Mouse (Mus musculus) heart, postnatal 25 days (tissue): ENCODE measurements at regions not wholly inside any gene's neighbourhood (a gene's known extent, or its start where the extent isn't known, plus 50 kb on each side); places are given as distances from the start of the nearest gene placed in this dataset.
"Not testable (repeated sequence)": the region's sequence is repeated elsewhere in the genome, so short reads cannot be mapped to it uniquely, and the experiment has no call there.

Source experiments
- DNase-seq: peaks from one replicate; pipeline ENCODE4 v3.0.0; 2022; ENCODE audit warnings: low spot score
- intact Hi-C: fragments of 180-260 bp; cut with DNase I; formaldehyde crosslinking; loops from one replicate; pipeline ENCODE4 v1.15.1; 2025

DNA sequence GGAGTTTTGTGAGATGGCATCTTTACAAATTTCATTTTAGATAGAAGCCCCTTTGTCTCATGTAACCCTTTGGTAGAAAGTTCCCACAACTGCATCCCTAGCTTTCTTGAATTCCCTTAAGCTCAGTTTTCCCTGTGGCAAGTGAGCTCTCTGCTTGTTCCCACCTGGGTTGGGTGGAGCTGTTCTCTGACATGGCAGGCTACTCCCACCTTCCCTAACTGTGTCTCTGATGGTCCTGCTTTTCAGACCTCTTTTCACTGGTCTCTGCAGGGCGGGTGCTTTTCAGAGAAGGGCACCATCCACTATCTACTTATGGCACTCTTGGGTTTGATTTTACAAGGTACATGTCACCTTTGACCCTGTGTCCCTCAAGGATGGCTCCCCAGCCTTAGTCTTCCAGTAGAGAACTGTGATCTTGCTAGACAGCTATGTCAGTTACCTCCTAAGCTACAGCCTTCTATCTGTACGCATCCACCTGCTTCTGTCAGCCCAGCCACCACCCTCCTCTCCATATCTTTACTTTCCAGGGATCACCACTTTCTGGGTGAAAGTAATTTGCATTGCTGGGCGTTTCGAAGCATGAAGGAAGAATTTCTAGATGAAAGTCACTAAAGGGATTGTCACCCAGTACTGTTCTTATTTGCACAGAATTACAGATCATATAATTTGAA is 302.1 kb upstream of the Tbl1xr1 start:
- intact Hi-C loops: no loop called here
- DNase-seq: no peak

GRCm38 (mm10) chr3:21778789-21779188 is 297.7 kb upstream of the Tbl1xr1 start:
- intact Hi-C loops: no loop called here

DNA sequence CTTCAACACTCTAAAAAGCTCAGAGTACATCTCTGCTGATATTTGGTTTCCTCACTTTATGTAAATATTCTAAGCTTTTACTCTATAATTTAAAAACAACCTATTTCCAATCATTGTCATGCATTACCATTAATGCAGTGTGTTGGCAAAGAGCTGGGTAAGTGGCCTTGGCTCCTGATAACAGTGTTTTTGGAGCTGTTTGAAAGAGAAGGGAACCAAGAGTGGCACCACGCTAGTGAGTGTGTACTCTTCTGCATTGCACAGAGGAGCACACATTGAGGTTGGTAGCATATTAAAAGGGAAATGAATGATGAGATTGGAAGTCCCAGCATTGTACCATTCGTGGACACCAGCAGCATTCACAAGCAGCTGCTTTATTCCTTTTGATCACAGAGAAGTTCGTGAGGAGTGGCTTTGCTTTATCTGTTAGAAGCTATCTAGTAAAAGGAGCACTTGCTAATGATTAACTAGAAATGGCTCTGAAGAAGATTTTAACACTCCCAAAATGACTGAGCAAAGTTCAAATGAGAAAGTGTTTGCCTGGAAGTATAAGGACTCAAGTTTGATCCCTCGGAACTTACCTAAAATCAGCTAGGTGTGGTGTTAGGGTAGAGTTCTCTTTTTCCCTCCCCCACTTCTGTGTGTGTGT is 284.3 kb upstream of the Tbl1xr1 start:
- DNase-seq: no peak
- intact Hi-C loops: no loop called here

More at GRCm38 (mm10) chr3:21778789-21779188, 297.7 kb upstream of the Tbl1xr1 start:
- no peak for DNase-seq

DNA sequence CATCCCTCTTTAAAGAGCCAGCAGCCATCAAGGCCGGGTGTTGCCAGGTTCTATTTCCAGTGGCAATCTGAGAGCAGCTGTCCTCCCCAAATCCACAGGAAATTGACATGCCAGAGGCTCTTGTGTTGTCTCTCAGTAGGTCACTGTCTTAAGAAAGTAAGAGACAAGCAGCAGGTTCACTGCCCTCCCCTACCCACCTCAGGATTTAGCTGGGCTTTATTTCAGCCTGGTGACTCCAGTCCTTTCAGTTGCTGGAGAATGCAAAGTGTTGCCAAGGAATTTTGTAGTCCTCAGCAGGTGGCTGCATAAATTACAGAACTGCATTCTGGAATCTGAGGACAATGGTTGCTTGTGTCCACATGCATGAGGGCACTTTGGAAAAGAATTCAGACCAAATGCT is 278.3 kb upstream of the Tbl1xr1 start:
- DNase-seq: no peak
- intact Hi-C loops: no loop called here

- intact Hi-C loops, DNase-seq: not testable (repeated sequence)
Observed at GRCm38 (mm10) chr3:21803886-21804285, 272.6 kb upstream of the Tbl1xr1 start.

DNA sequence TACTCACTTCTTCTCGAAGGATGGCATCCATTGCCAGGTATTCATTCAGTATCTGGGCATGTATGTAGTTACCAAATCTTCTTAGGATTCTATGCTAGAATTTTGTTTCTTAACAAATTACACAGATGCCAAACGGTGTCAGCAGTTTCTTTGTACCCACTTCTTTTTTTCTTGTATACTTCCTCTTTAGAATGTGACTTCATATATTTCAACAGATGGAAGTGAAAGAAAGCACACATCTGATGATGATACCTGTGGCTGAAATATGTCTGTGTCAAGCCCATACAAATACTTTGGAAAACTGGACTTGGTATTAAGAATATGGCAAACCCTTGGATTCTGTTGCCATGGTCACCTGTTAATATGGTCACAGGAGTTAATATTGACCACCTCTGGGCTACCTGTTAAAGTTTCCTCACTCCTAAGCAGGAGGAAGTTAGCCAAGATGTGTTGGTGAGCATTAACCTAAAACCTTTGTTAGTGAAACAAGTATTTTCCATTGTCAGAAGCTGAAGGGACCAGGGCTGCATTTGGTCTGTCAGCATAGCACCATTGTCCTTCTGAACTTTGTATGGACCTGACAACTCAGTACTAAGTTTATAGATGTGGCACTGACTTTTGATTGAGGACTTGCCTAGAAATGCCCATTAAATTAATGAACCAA is 269.8 kb upstream of the Tbl1xr1 start:
- no peak for DNase-seq
- intact Hi-C loops: no loop called here

DNA sequence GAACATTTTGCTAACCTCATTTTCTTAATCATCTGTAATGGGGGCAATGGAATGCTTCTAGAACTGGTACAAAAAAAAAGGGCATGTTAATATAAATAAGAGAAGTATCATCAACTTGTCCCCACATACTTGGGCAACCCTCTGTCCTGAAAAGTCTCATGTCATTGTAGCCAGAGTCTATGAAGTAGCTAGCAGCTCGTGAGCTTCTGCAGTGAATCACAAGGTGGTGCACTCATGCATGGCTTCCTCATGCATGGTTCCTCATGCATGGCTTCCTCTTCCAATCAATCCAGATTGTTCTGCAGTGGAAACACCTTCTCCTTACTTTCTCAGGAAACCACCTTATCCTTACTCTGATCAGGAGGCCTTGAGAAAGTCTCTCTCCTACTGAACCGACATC is 267.9 kb upstream of the Tbl1xr1 start:
- intact Hi-C loops: no loop called here
- DNase-seq: no peak

GRCm38 (mm10) chr3:21809769-21810470 is 266.5 kb upstream of the Tbl1xr1 start:
- DNase-seq: no peak
- intact Hi-C loops: no loop called here

DNA sequence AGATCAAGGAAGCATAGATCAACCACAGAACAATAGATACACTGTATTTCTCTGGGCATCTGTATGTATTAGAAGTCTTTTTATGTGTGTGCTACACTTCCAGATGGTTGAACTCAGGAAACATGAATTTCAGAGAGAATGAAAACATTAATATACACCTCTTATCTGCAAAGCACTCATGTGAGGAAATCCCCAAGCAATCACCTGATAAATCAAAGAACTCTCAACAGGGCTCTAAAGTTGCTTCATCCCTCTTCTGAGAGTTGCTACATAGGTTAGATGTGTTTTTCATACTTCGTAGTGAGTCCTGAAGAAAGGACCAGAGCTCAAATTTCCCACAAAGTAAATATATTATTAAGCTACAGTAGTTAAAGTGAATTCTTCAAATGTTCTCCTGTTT is 263.1 kb upstream of the Tbl1xr1 start:
- intact Hi-C loops: no loop called here
- DNase-seq: no peak

DNA sequence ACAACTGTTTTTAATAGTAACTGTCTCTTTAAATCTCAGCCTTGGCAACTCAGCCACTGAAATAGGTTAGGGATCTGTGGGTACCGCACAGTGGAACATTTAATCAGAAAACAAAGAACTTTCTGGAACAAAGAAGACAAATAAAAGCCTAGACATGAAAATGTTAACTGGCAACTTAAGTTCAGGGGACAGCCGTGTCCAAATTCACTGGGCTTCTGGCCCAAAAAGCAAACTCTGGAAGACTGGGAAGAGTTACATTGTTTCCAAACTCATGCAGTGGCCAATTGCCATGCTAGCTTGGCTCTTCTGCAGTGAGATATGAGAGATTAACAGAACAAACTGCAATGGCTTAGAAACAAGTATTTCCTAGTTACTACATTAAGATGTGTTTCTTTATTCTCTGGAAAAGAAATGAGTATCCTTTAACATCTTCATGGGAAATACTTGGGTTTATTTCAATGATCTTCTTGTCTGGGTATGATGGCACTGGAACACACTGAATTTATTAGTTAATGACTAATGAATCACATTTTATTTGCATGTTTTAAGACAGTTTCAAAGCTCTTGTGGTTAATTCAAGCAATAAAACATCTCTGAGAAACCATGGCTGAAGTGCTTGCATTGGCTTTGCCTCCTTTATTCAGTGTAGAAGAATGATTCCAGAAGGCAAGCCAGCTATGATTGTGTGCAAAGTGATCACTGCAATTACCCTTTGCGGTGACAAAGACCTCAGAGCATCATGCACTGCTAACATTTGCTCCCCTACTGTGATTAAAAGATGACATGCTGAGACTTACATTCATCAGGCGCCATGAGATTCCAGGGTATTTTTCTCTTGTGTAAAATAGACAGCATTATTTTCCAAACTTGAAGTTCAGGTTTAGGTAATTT is 259.2 kb upstream of the Tbl1xr1 start:
- peak; percentile 55 for DNase-seq
- intact Hi-C loops: loop anchor here (5.0 kb wide), 1 partner anchor 260 kb away; the partner anchor contains the start of gene Tbl1xr1

DNA sequence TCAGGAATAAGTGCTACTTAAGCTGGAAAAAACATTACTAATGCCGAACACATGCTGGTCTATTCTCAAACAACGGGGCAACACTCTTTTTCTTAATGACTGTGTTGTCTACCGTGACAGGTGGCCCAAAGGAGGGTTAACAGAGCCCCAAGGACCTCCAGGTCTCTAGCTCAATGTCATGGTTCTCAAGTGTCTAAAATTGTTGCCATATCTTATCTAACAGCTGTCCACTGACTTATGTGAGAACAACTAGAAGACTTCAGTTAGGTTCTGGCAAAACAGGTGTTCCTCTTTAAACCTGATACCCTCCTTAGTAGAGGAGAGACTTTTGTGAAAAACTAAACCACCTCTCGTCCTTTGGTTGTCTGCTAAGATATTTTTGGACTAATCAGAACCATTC is 257.4 kb upstream of the Tbl1xr1 start:
- intact Hi-C loops: loop anchor here (5.0 kb wide), 1 partner anchor 258 kb away; the partner anchor contains the start of gene Tbl1xr1
- no peak for DNase-seq

DNA sequence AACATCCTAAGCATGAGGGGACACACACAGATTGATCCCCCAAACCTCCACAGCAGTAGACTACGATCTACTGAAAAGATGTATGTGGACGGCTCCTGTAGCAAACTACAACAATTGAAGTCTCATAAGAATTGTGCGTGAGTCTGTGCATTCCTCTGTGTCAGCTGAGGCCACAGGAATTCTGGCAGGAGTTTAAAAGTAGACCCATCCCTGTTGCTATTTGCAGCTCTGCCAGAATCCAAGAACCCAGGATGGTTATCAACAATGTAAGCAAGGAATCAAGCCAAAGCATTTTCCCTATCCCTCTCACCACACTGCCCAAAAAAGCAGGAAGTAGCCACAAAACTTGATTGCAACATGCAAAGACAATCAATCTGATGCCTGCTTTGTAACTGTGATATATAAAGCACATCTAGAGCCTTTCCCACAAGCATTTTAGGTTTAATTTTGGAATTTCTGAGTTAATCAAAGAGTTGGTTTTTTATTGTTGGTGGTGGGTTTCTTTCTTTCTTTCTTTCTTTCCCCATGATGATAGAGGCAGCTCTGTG is 256.3 kb upstream of the Tbl1xr1 start:
- intact Hi-C loops: loop anchor here (5.0 kb wide), 1 partner anchor 112 kb away; no protein-coding TSS in a partner anchor

GRCm38 (mm10) chr3:21822675-21823074 is 253.8 kb upstream of the Tbl1xr1 start:
- DNase-seq: no peak
- intact Hi-C loops: loop anchor here (5.0 kb wide), 1 partner anchor 110 kb away; no protein-coding TSS in a partner anchor

More for the DNA sequence above, 256.3 kb upstream of the Tbl1xr1 start:
- DNase-seq: no peak

DNA sequence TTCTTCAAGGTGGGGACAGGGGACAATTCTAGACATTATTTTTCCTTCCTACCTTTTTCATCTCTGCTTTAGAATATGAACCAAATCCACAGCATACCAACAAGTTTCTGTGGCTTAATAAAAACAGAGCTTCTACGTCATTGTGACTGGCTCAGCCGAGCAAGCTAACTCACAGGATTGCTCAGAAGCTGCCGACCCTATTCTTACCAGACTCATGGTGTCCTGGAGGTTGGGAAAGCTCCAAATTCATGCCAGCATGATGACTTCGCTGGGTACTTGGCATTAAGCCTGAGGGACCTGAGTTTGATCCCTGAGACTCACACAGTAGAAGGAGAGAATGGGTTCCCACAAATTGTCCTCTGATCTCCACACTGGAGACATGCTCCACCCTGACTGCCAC is 253.1 kb upstream of the Tbl1xr1 start:
- intact Hi-C loops: loop anchor here (5.0 kb wide), 1 partner anchor 109 kb away; no protein-coding TSS in a partner anchor
- no peak for DNase-seq

DNA sequence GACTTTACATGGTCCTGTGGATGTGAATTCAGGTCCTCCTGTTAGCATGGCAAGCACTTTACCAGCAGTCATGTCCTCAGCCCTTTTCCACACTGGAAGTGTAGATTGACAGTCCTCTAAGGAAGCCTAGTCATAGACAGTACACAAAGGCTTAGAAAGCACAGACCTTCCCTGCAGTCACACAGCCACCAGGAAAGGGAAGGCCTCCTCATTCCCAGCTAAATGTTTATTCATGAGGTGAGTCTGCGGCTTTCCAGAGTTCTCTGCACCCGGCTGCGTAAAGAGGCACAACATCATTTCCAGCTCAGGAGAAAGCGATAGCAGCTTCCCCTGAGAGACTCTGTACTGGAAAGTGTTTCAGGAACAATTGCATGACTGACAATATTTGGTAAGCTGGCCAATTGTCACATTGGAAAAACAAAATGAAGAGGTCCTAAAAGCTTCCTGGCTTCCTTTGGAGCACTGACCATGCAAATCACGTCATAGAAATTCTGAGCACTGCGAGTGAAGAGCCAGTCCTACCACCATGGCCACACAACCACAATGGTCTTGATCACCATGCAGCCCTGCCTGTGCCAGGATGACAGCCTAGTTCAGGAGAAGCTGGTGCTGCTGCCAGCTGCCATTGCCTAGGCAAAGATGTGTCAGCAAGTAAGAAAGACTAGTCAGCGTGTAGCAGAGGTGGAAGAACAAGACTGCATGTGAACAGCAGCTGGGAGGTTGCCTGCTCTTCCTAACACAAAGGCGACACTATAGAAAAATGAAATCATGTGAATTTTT is 252.2 kb upstream of the Tbl1xr1 start:
- intact Hi-C loops: loop anchor here (5.0 kb wide), 1 partner anchor 108 kb away; no protein-coding TSS in a partner anchor
- DNase-seq: no peak

DNA sequence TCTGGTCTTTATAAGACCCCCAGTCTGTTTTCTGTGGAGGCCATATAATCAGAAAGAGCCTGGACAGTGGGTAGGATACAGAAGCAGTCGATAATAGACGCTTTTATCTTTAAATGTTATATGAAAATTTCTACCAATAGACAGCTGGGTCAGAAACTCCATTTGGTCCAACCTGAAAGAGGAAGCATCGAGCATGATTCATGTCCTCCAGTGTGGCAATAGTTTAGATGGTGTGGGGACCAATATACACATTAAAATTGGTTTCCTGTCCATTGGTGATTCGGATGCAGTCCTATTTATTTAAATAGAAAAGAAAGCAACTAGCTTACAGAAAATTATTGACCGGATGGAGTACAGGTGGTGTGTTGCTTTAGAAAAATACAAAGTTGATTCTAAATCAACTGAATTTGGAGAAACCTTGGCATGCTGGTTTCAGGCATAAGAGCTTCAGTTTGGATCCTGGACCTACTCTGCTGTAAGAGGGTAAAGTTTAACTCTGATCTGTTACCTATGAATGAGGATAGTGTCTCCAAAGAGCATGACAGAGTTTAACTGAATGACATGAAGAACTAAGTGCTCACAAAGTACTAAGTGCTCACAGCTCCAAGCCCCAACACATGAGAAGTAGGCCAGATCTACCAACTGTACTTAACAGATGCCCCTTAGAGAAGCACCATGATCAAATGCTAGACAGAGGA is 251.4 kb upstream of the Tbl1xr1 start:
- intact Hi-C loops: loop anchor here (5.0 kb wide), 1 partner anchor 107 kb away; no protein-coding TSS in a partner anchor
- DNase-seq: no peak

DNA sequence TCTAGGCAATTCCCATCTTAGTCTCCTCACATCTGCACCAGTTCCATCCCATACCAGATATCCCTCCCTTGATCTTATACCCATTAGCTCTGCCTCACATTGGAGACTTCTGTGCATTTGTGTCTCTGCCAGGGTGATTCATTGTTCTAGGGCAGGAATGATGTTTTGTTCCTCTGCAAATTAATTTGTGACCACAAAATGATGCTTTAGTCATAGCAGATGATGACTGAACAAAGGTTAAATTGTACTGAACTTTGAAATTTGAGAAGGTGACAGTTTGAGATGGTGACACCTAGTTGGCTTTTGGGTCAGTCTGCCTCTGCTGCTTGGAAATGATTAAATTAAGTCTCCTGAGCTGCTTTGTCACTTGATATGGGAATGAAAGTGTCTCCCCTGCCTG is 248.8 kb upstream of the Tbl1xr1 start:
- intact Hi-C loops: no loop called here
- no peak for DNase-seq
